21 mouse cellular contexts compared by ENCODE assay signal in the genomic region with DNA sequence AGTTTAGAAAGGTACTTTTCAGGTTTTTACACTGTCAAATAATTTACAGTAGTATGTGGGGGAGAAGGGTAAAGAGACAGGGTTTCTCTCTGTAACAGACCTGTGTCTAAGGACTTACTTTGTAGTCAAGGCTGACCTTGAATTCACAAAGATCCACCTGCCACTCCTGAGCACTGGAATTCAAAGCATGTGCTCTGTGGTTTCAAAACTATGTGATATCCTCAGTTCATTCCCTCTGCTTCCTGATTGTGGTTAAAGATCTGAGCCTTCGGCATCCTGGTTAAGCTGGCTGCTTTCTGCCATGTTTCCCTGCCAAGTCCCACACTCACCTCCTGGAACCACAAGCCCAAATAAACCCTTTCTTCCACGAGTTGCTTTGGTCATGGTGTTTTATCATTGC.
"Had no signal": no experiment of that assay in that cellular context is flagged by ENCODE, and none has a peak within 500 bp of the region (broad histone marks: within the 10 kb centered on the region; RNA-seq: fewer than 3 reads in every experiment).

No protein-coding gene starts in this region.

- H3K36me3 ChIP-seq: limb, embryonic 12.5 days; limb, embryonic 15.5 days; midbrain, embryonic 12.5 days; midbrain, embryonic 15.5 days; neural tube, embryonic 12.5 days; neural tube, embryonic 15.5 days had no signal

- H3K9me3 ChIP-seq: limb, embryonic 12.5 days; limb, embryonic 15.5 days; megakaryocyte, embryonic 14.5 days; midbrain, embryonic 12.5 days; midbrain, embryonic 15.5 days; neural tube, embryonic 12.5 days; neural tube, embryonic 15.5 days had no signal

- H3K9ac ChIP-seq: limb, embryonic 12.5 days; limb, embryonic 15.5 days; liver, embryonic 14.5 days; liver, postnatal 0 days; midbrain, embryonic 12.5 days; midbrain, embryonic 15.5 days; neural tube, embryonic 12.5 days; neural tube, embryonic 15.5 days had no signal

- H3K27ac ChIP-seq: limb, embryonic 12.5 days; limb, embryonic 15.5 days; liver, embryonic 14.5 days; midbrain, embryonic 12.5 days; midbrain, embryonic 15.5 days; neural tube, embryonic 12.5 days; neural tube, embryonic 15.5 days; stomach, postnatal 0 days had no signal

- H3K4me2 ChIP-seq: limb, embryonic 12.5 days; limb, embryonic 15.5 days; liver, embryonic 11.5 days; midbrain, embryonic 12.5 days; midbrain, embryonic 15.5 days; neural tube, embryonic 12.5 days; neural tube, embryonic 15.5 days had no signal

- H3K27me3 ChIP-seq: limb, embryonic 12.5 days; limb, embryonic 15.5 days; midbrain, embryonic 12.5 days; midbrain, embryonic 15.5 days; neural tube, embryonic 12.5 days; neural tube, embryonic 15.5 days had no signal

- H3K4me3 ChIP-seq: limb, embryonic 12.5 days; limb, embryonic 15.5 days; megakaryocyte, embryonic 14.5 days; midbrain, embryonic 12.5 days; midbrain, embryonic 15.5 days; neural tube, embryonic 12.5 days; neural tube, embryonic 15.5 days had no signal

- DNase-seq: kidney, adult 2 months; kidney, postnatal 14 days; kidney, postnatal 4 days; left cerebral cortex, postnatal 4 days; liver, postnatal 0 days; lung, postnatal 36 days; right cerebral cortex, adult 18-20 months; right cerebral cortex, postnatal 14 days; right cerebral cortex, postnatal 4 days; thymus, adult 2 months; thymus, postnatal 14 days had no signal

- H3K4me1 ChIP-seq: limb, embryonic 15.5 days; midbrain, embryonic 12.5 days; midbrain, embryonic 15.5 days; neural tube, embryonic 12.5 days; neural tube, embryonic 15.5 days had no signal

- ATAC-seq: liver, postnatal 0 days; midbrain, embryonic 15.5 days had no signal
